Mouse (Mus musculus): ENCODE measurements around the gene Dkk3. TPM values are rescaled to one million over a fixed set of nuclear protein-coding genes. Genes with fewer than 3 reads are reported as not detected.
"Not testable (repeated sequence)": the region's sequence is repeated elsewhere in the genome, so short reads cannot be mapped to it uniquely, and the experiment has no call there.

Gene Dkk3
- total RNA-seq, 2 experiments from 2014 or later = 5.1 to 6.8 TPM

DNA sequence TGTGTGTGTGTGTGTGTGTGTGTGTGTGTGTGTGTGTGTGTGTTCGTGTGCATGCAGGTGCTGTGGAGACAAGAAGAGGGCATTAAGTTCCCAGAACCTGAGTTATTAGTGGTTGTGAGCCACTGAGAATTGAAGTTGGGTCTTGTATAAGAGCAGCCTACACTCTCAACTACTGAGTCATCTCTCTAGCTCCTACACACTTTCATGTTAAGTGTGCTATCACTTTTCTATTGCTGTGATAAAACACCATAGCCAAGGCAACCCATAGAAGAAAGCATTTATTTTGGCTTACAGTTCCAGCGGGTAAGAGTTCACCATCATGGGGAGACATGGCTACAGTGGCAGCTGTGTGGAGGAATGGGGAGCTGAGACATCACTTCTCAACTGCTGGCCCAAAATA lies 17.8 kb upstream of the Dkk3 start:
- intact Hi-C loops (cut with DNase I; ENCODE audit: low total_unique reads) = loop anchor here (5.0 to 10.0 kb wide), 2 partner anchors 52 to 89 kb away; no protein-coding TSS in a partner anchor
- DNase-seq = no peak

GRCm38 (mm10) chr7:112172669-112173068 lies 13.8 kb upstream of the Dkk3 start:
- DNase-seq = no peak
- intact Hi-C loops (cut with DNase I; ENCODE audit: low total_unique reads) = loop anchor here (10.0 kb wide), 1 partner anchor 48 kb away; no protein-coding TSS in a partner anchor

- no peak for DNase-seq
- intact Hi-C loops (cut with DNase I; ENCODE audit: low total_unique reads) = loop anchor here (10.0 kb wide), 1 partner anchor 45 kb away; no protein-coding TSS in a partner anchor
Measured at GRCm38 (mm10) chr7:112169955-112170692, 11.3 kb upstream of the Dkk3 start.

DNA sequence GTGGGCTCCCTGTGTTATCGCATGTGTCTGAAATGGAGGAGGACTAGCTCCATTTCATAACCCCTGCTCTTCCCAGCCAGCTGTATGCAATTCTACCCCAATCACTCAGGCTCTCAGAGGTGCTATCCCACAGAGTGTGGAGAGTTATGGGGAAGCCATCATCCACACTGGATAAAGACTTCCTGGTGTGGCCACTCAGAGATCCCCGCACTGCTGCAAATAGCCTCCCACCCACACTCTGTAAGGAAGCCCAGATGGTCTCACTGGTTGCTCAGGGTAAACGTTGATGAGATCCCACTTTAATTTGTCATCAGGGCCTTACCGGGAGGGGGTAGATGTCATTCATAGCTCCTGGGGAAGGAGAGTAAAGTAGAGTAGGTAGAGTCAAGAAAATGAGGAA lies 6.7 kb upstream of the Dkk3 start:
- DNase-seq = no peak
- intact Hi-C loops (cut with DNase I; ENCODE audit: low total_unique reads) = no loop called here

DNA sequence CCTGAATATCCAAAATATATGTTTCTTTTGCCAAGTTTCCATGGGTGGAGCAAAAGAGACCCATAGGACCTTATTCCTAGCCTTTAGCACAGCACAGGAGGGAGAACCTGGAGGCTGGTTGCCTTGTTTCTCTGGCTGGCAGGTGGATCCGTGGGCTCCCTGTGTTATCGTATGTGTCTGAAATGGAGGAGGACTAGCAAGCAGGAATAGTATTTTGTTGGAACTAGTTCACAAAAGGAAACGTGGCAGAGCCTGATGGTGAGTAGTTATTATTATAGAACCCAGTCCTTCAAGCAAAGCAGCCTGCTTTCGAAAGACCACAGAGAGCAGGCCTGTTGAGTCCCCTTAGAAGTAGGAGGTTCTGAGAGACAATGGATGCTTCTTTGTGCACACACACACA lies 6.2 kb upstream of the Dkk3 start:
- DNase-seq; intact Hi-C loops (cut with DNase I; ENCODE audit: low total_unique reads): not testable (repeated sequence)

- intact Hi-C loops (cut with DNase I; ENCODE audit: low total_unique reads) = no loop called here
- DNase-seq = no peak
Measured at GRCm38 (mm10) chr7:112164430-112164829, 5.6 kb upstream of the Dkk3 start.

DNA sequence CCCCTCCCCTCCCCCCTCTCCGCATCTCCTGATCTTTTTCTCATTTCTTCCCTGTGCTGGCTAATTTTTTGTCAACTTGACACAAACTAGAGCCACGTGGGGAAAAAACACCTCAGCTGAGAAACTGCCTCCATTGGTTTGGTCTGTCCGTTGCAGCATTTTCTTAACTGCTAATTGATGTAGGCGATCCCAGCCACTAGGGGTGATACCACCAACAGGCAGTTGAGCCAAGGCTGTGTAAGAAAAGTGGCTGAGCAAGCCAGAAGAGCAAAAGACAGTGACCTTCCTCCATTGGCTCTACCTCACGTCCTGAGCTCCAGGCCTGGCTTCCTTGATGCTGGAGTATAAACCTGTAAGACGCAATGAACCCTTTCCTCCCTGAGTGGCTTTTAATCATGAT lies 978 bp upstream of the Dkk3 start:
- intact Hi-C loops (cut with DNase I; ENCODE audit: low total_unique reads) = no loop called here

DNA sequence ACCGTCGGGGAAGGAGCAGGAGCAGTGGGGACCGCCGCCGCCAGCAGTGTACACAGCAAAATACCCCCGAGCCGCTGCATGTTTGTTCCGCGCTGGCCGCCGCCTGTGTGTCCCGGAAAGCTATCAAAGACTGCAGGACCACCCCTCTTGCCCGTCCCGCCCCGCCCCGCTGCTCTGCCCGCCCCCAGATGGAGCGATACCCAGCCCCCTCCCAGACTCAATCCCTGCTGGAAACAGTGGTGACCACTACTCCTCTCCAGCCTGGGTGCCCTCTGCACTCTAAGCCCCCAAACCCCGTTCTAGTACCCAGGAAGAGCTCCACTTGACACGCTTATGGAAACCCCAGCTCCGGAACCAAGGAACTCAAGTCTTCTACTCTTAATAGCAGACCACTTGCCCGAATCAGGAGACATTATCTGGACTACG lies 528 bp downstream of the Dkk3 start:
- DNase-seq = peak; percentile 24
- intact Hi-C loops (cut with DNase I; ENCODE audit: low total_unique reads) = no loop called here

More for the DNA sequence above, 978 bp upstream of the Dkk3 start:
- DNase-seq = no peak

DNA sequence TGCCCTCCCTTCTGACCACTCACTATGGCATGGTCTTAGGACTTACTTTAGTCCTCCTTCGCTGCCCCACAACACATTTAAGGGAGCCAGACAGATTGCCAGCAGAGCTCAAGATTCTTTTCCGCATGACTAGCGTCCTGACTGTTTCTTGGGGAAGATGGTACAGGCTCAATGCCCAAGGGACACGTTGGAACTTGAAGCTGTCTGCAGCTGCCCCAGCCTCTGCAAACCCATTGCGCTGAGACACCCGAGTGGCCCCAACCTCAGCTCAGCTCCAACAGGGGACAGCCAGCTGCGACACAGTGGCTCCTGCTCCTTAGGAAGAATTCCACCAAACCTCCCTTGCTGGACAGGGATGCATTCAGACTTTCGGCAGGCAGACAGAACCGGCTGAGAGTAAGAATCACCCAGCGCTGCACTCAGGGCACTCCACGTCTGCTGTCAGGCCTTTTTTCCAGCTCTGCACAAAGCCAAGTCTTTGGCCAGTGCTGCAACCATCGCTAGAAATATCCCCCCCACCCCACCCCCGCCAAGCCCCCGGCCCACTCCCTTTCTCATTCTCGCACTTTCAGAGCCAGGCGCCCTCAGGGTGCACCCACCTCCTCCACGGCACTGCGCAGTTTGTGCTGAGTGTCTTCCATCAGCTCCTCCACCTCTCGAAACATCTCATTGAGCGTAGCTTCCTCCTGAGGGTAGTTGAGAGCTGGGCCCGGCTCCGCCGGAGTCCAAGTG lies 1.1 kb downstream of the Dkk3 start:
- DNase-seq = no peak
- intact Hi-C loops (cut with DNase I; ENCODE audit: low total_unique reads) = no loop called here

- no peak for DNase-seq
- intact Hi-C loops (cut with DNase I; ENCODE audit: low total_unique reads) = no loop called here
Measured at GRCm38 (mm10) chr7:112155194-112155593, 3.7 kb downstream of the Dkk3 start.

GRCm38 (mm10) chr7:112154445-112154844 lies 4.4 kb downstream of the Dkk3 start:
- DNase-seq = no peak
- intact Hi-C loops (cut with DNase I; ENCODE audit: low total_unique reads) = no loop called here

DNA sequence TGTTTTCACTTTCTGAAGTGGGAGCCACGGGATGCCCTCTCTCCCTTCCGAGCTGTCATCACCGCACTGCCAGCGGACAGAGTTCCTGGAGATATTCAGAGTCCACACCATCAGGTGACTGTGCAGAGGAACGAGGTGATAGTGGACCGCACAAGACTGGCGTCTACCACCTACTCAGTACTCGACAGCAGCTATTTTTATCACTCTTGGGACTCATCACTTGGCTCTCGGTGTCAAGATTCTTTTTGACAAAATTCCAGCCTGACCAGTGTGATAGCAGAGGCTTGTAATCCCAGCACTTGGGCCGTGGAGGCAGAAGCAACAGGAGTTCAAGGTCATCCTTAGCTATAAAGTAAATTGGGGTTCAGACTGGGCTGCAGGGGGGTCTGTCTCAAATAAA lies 9.7 kb downstream of the Dkk3 start:
- DNase-seq = no peak
- intact Hi-C loops (cut with DNase I; ENCODE audit: low total_unique reads) = no loop called here

DNA sequence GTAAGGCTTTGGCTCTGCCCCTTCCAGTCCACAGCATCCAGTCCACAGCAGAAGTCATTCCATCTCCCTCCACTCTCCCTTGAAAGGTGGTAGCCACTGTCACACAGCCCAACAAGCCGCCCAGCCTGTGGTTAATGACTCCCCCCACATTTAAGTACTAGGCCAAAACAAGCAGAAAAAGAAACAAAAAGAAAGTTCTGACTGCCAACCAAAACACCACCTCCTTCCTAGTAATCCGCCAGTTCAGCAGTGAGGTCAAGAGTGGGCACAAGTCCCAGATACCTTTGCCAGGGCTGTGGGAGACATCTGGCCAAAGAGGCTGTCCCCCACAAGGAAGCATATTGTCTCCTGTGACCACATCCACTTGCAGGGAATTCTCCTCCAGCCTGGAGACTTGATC lies 10.9 kb downstream of the Dkk3 start:
- no peak for DNase-seq
- intact Hi-C loops (cut with DNase I; ENCODE audit: low total_unique reads) = no loop called here

DNA sequence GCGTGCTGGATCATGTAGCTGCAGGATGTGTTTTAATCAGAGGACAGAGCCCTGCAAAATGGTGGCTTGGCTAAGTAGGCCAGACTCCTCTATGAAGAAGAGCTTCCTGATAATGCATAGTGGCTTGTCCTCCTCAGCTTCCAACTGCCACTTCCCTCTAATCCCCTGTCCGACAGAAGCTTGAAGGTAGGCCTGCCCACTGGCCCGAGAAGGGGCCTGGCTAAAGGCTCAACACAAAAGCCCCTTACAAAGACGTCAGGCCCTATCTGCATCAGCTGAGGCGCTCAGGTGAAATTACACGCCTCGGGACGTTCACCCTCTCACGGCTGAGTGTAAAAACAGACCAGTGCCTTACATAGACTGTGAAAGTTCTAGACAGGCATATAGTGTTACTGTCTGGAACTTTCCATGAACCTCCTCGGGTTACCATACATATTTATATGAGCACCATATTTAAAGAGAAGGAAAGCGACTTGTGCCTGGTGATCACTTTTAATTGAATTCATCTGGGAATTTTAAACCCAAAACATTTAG lies 14.1 kb downstream of the Dkk3 start:
- intact Hi-C loops (cut with DNase I; ENCODE audit: low total_unique reads) = no loop called here
- no peak for DNase-seq

DNA sequence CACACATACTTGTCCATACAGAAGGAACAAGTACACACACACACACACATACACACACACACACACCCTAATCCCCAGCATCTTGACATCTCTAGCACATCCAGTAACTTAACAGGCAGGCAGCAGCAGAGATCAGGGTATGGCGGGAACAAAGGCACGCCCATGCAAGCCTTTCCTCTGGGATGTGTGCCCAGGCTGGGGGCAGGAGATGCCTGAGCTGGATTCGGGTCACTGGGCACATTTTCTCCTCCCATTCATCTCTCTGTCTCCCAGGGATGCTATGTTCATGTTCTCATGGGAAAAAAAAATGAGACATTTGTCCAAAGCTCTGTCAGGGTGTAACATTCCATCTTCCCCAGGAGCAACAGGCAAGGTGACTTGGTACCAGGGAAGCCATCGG lies 14.9 kb downstream of the Dkk3 start:
- intact Hi-C loops (cut with DNase I; ENCODE audit: low total_unique reads) = no loop called here
- DNase-seq = no peak

GRCm38 (mm10) chr7:112143090-112143500 lies 15.8 kb downstream of the Dkk3 start:
- no peak for DNase-seq
- intact Hi-C loops (cut with DNase I; ENCODE audit: low total_unique reads) = no loop called here

- DNase-seq = no peak
- intact Hi-C loops (cut with DNase I; ENCODE audit: low total_unique reads) = no loop called here
Measured at GRCm38 (mm10) chr7:112142616-112143015, 16.2 kb downstream of the Dkk3 start.

- intact Hi-C loops (cut with DNase I; ENCODE audit: low total_unique reads) = no loop called here
- no peak for DNase-seq
Measured at GRCm38 (mm10) chr7:112140725-112141124, 18.1 kb downstream of the Dkk3 start.

GRCm38 (mm10) chr7:112138509-112139405 lies 20.1 kb downstream of the Dkk3 start:
- peak; percentile 36 for DNase-seq
- intact Hi-C loops (cut with DNase I; ENCODE audit: low total_unique reads) = no loop called here

- DNase-seq = no peak
- intact Hi-C loops (cut with DNase I; ENCODE audit: low total_unique reads) = no loop called here
Measured at GRCm38 (mm10) chr7:112138168-112138508, 20.7 kb downstream of the Dkk3 start.
